Mouse (Mus musculus) cerebellum, postnatal 36 days (tissue): ENCODE data around the gene Mmadhc.

Source experiments
- DNase-seq, 2 experiments: peaks; one replicate each; pipeline ENCODE4 v3.0.0; 2021 to 2022; ENCODE audit warnings: mixed read lengths in 2 of 2

Gene Mmadhc

DNA sequence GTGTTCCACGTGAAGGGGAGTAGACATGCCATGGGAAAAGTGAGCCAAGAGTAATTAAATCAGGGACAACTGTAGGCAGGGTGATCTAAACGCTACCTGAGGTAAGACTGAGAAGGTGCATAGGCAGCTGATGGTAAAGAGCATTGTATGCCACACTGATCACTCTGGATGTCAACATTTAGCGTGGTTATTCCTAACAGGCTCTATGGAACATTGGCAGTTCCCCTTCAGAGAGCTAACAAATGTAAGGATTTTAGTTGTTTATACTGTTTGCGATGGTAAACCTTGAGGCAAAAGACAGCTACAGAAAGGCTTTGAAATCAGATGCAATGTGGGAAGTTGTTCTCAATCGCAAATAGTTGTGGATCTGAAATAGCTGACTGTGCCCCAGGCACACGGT lies 32.5 kb downstream of the Mmadhc start:
- no peak for DNase-seq

DNA sequence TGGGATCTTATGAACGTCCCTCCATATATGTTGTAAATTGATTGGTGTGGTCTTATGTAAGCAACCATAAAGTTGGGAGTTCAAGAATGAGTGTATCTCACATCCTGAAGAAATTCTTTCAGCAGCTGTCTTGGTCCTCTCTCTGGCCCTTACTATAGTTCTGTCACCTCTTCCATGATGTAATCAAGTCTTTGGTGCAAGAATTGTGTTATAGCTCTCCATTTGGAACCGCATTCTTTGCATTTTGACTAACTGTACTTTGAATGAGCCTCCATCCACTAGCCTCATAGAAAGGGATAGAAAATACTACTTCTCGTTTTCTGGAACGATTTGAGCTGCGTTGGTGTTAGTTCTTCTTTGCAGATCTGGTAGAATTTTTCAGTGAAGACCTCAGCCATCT lies 41.6 kb downstream of the Mmadhc start:
- no peak for DNase-seq

GRCm38 (mm10) chr2:50248551-50248950 lies 48.0 kb downstream of the Mmadhc start:
- no peak for DNase-seq

GRCm38 (mm10) chr2:50233491-50233890 lies 63.1 kb downstream of the Mmadhc start:
- DNase-seq = no peak
